Mouse (Mus musculus): ENCODE data around the gene Lbhd2. TPM values are rescaled to one million over a fixed set of nuclear protein-coding genes. Genes with fewer than 3 reads are reported as not detected.
A peak's percentile ranks its signal among the peaks of the same experiment; 100 is the strongest.

Gene Lbhd2
- polyA plus RNA-seq, 1 experiment from 2014 or later = 1.9 TPM

DNA sequence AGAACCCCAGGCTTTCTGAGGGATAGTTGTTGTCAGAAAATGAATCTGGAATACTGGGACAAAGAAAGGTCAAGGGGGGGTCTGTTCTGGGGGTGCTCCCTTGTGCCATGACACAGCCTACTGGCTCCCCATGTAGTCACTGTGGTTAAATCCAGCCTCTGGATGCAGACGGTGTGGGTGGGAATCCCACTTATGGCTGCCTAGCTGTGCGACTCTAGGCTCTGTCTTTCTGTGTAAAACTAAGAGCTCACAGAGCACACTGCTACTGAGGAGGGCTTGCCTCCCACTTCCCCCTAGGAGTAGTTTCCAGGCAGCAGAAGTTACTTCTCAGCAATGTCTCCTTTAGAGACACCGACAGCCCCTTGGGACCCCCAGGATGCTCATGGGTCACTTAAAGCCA lies 29.6 kb downstream of the Lbhd2 start:
- Histone ChIP-seq H3K36me3 (no peaks in the 10 kb centered on the region), H3K9me3 (no peaks in the 10 kb centered on the region), H3K4me2 (no peak overlapping the region), H3K4me3 (no peak overlapping the region), H3K27me3 (peaks cover 16% of the 10 kb centered on the region), H3K9ac (no peak overlapping the region), H3K27ac (replicated peaks) (no peak overlapping the region), H3K4me1 (replicated peaks) (peaks cover 15% of the 10 kb centered on the region)
- WGBS = 83% methylated on average over 3 of the region's 3 CpGs
- ATAC-seq (ENCODE audit: low FRiP score, low read depth) = no peak

GRCm38 (mm10) chr12:111436640-111437039 lies 30.0 kb downstream of the Lbhd2 start:
- 76% methylated on average over 8 of the region's 8 CpGs for WGBS
- Histone ChIP-seq H3K9ac (no peak overlapping the region), H3K4me1 (replicated peaks) (peaks cover 15% of the 10 kb centered on the region), H3K27me3 (peaks cover 17% of the 10 kb centered on the region), H3K9me3 (no peaks in the 10 kb centered on the region), H3K4me2 (no peak overlapping the region), H3K36me3 (no peaks in the 10 kb centered on the region), H3K27ac (replicated peaks) (no peak overlapping the region), H3K4me3 (no peak overlapping the region)
- ATAC-seq (ENCODE audit: low FRiP score, low read depth) = no peak

DNA sequence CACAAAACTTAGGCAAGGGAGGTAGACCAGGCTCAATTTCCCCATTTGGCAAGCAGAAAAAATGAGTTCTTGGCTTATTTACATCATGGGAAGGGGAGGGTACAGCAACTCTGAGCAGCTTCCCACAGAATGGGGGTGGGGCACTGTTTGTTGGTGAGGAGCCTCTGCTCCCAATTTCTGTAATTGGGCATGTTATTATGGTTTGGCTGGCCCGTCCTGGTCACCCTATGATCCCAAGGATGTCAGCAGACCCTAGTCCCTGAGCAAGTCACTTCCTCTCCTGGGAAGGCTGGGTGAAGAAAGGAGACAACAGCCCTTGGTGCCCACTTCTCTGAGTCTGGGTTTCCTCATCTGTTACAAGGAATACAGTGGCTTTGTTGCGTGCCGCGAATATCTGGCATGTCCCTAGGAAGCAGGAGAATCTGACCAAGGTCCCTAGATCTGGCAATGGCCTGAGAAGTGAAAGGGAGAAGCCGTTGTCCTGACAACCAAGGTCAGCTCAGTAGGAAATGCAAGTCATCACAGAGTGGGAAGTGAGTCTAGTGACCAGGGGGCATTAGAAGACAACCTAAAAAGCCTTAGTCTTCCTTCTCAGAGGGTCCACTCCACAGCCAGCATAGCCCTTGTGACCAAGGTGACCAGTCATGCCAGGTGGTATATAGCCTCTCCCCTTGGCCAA lies 30.8 kb downstream of the Lbhd2 start:
- ATAC-seq (ENCODE audit: low FRiP score, low read depth) = no peak
- Histone ChIP-seq H3K9me3 (no peaks in the 10 kb centered on the region), H3K36me3 (no peaks in the 10 kb centered on the region), H3K27me3 (peaks cover 24% of the 10 kb centered on the region), H3K27ac (replicated peaks) (no peak overlapping the region), H3K4me2 (no peak overlapping the region), H3K4me1 (replicated peaks) (peaks cover 19% of the 10 kb centered on the region), H3K4me3 (no peak overlapping the region), H3K9ac (no peak overlapping the region)
- WGBS = 76% methylated on average over 5 of the region's 5 CpGs

GRCm38 (mm10) chr12:111438850-111439249 lies 32.2 kb downstream of the Lbhd2 start:
- Histone ChIP-seq H3K9me3 (no peaks in the 10 kb centered on the region), H3K36me3 (no peaks in the 10 kb centered on the region), H3K4me2 (no peak overlapping the region), H3K4me3 (no peak overlapping the region), H3K27ac (replicated peaks) (no peak overlapping the region), H3K27me3 (peaks cover 37% of the 10 kb centered on the region), H3K9ac (no peak overlapping the region), H3K4me1 (replicated peaks) (peaks cover 22% of the 10 kb centered on the region)
- WGBS = 90% methylated on average over 6 of the region's 6 CpGs
- no peak for ATAC-seq (ENCODE audit: low FRiP score, low read depth)

DNA sequence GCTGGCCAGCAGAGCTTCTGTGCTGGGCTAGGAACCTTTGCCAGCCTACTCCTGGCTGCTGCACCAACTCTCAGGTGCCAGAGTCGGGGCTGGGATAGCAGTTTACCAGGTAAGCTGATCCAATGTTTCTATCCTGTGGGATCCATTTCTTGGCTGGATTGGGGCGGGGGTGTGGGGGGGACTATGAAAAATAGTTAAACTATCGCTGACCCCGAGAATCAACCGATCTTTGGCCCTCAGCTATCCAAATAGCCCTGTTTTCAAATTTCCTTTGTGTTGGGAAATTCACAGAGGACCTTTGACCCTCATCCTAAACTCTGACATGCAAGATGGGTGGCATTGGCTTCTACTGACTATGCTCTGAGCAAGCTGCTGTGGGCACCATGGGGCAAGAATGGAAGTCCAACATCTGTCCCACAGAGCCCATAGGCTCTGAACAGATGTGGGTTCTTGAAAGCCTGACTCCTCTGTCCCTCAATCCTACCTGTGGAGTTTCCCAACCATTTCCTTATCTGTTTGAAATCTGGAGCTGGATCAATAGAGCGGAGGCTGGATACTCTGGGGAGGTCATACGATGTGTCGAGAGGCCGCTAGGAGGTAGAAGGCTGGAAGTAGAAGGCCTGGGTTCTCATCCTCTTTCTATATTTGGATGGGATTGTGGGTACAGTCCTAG lies 34.2 kb downstream of the Lbhd2 start:
- Histone ChIP-seq H3K9ac (no peak overlapping the region), H3K27ac (replicated peaks) (no peak overlapping the region), H3K9me3 (no peaks in the 10 kb centered on the region), H3K4me2 (no peak overlapping the region), H3K4me3 (no peak overlapping the region), H3K36me3 (no peaks in the 10 kb centered on the region), H3K27me3 (peaks cover 57% of the 10 kb centered on the region), H3K4me1 (replicated peaks) (peaks cover 15% of the 10 kb centered on the region)
- ATAC-seq (ENCODE audit: low FRiP score, low read depth) = no peak
- 95% methylated on average over 9 of the region's 9 CpGs for WGBS

GRCm38 (mm10) chr12:111441523-111441922 lies 34.9 kb downstream of the Lbhd2 start:
- ATAC-seq (ENCODE audit: low FRiP score, low read depth) = no peak
- Histone ChIP-seq H3K9ac (no peak overlapping the region), H3K9me3 (no peaks in the 10 kb centered on the region), H3K27me3 (peaks cover 64% of the 10 kb centered on the region), H3K36me3 (no peaks in the 10 kb centered on the region), H3K4me3 (no peak overlapping the region), H3K27ac (replicated peaks) (no peak overlapping the region), H3K4me2 (no peak overlapping the region), H3K4me1 (replicated peaks) (peaks cover 22% of the 10 kb centered on the region)
- WGBS = 57% methylated on average over 3 of the region's 3 CpGs

- Histone ChIP-seq H3K27ac (replicated peaks) (no peak within 1 kb of the TSS), H3K9me3 (no peaks in the 10 kb centered on the region), H3K4me3 (peak within 1 kb of the TSS; percentile 33), H3K4me2 (peak within 1 kb of the TSS; percentile 73), H3K4me1 (replicated peaks) (peaks cover 23% of the 10 kb centered on the region), H3K27me3 (peaks cover 73% of the 10 kb centered on the region), H3K9ac (no peak within 1 kb of the TSS), H3K36me3 (no peaks in the 10 kb centered on the region)
- WGBS = under 1% methylated on average over 48 of the region's 48 CpGs
- ATAC-seq (ENCODE audit: low FRiP score, low read depth) = peak; percentile 56; the same call in 1 of the 2 replicates
Observed at GRCm38 (mm10) chr12:111442309-111443010, 35.9 kb downstream of the Lbhd2 start, which contains the start of gene Tnfaip2. Gene Tnfaip2 (plus strand): TSS chr12:111442469.

GRCm38 (mm10) chr12:111443011-111443870 lies 36.6 kb downstream of the Lbhd2 start:
- peak overlapping the region; percentile 33; the same call in 1 of the 2 replicates for H3K4me3 ChIP-seq
- no peaks in the 10 kb centered on the region for H3K9me3 ChIP-seq
- WGBS = 14% methylated on average over 15 of the region's 15 CpGs
- no peak overlapping the region for H3K9ac ChIP-seq
- ATAC-seq (ENCODE audit: low FRiP score, low read depth) = no peak
- H3K27me3 ChIP-seq = peaks cover 77% of the 10 kb centered on the region
- peaks cover 23% of the 10 kb centered on the region for H3K4me1 ChIP-seq (replicated peaks)
- peak overlapping the region; percentile 73 for H3K4me2 ChIP-seq
- H3K36me3 ChIP-seq = no peaks in the 10 kb centered on the region
- no peak overlapping the region for H3K27ac ChIP-seq (replicated peaks)

GRCm38 (mm10) chr12:111443921-111444831 lies 37.6 kb downstream of the Lbhd2 start:
- ATAC-seq (ENCODE audit: low FRiP score, low read depth) = no peak
- H3K4me2 ChIP-seq = no peak overlapping the region
- no peaks in the 10 kb centered on the region for H3K36me3 ChIP-seq
- WGBS = 29% methylated on average over 10 of the region's 10 CpGs
- no peak overlapping the region for H3K9ac ChIP-seq
- H3K4me3 ChIP-seq = no peak overlapping the region
- H3K9me3 ChIP-seq = no peaks in the 10 kb centered on the region
- H3K27ac ChIP-seq (replicated peaks) = no peak overlapping the region
- peaks cover 23% of the 10 kb centered on the region for H3K4me1 ChIP-seq (replicated peaks)
- peaks cover 86% of the 10 kb centered on the region for H3K27me3 ChIP-seq

DNA sequence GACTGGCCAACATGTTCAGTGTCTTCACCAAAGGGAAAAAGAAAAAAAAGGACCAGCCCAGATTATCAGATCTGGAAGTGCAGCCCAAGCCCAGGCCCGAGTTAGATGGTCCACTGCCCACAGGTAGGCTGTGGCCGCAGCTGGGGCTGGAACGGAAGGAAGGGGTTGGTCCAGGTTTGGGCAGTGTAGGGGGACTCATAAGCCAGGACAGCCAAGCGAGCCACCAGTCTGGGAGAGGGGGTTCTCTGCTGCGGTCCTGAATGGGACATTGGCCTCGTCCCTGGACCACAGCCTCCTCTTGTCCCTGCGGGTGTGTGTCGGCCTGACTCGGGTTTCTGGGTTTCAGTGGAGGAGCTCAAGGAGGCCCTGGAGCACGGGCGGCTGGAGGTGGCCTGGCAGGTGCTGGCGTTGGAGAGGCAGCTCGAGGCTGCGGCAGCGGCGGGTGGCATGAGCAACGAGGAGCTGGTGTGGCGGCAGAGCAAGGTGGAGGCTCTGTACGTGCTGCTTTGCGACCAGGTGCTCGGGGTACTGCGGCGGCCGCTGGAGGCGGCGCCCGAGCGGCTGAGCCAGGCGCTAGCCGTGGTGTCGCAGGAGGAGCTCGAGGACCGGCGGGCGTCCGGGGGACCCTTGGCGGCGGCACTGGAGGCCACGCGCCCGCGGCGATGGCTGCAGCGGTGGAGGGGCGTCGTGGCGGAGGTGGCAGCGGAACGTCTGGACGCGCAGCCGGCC lies 38.7 kb downstream of the Lbhd2 start:
- Histone ChIP-seq H3K27me3 (peaks cover 92% of the 10 kb centered on the region), H3K36me3 (no peaks in the 10 kb centered on the region), H3K4me2 (peak overlapping the region; percentile 53), H3K9ac (no peak overlapping the region), H3K9me3 (no peaks in the 10 kb centered on the region), H3K4me3 (peak overlapping the region; percentile 31), H3K27ac (replicated peaks) (no peak overlapping the region), H3K4me1 (replicated peaks) (peaks cover 23% of the 10 kb centered on the region)
- ATAC-seq (ENCODE audit: low FRiP score, low read depth) = no peak
- WGBS = 3% methylated on average over 52 of the region's 52 CpGs

All from hindbrain, embryonic 15.5 days (tissue).